Mouse (Mus musculus) hindbrain, embryonic 16.5 days (tissue): ENCODE data around the gene Pdzd2. TPM values are rescaled to one million over a fixed set of nuclear protein-coding genes. Genes with fewer than 3 reads are reported as not detected.

Experiments used
- ATAC-seq: fragments of 200-750 bp; cut with Nextera tagmentation; 2 replicates; pipeline ENCODE4 v1.8.0; 2017; ENCODE audit warnings: moderate TSS enrichment, moderate library complexity
- H3K27ac ChIP-seq: fragments of 300-500 bp; sonication (generic); 2 replicates; pipeline ENCODE4 v1.5.1; 2014; ENCODE audit warnings: low read depth, mild to moderate bottlenecking, control low read depth, low read length, moderate library complexity
- H3K27me3 ChIP-seq: fragments of 300-500 bp; sonication (generic); replicated peaks from 2 replicates; pipeline ENCODE4 v1.6.1; 2014; ENCODE audit warnings: low read length; ENCODE audit not compliant: control insufficient read depth, insufficient read depth
- H3K36me3 ChIP-seq: fragments of 300-500 bp; sonication (generic); 2 replicates; pipeline ENCODE4 v1.6.1; 2014; ENCODE audit warnings: mild to moderate bottlenecking, low read length, moderate library complexity, mixed read lengths; ENCODE audit not compliant: control insufficient read depth, insufficient read depth
- H3K4me1 ChIP-seq: fragments of 300-500 bp; sonication (generic); 2 replicates; pipeline ENCODE4 v1.6.1; 2014; ENCODE audit warnings: low read depth, low read length; ENCODE audit not compliant: control insufficient read depth, insufficient read depth
- H3K4me2 ChIP-seq: fragments of 300-500 bp; sonication (generic); 2 replicates; pipeline ENCODE4 v1.6.1; 2014; ENCODE audit warnings: mild to moderate bottlenecking, low read length, control low read depth, moderate library complexity
- H3K4me3 ChIP-seq: fragments of 300-500 bp; sonication (generic); 2 replicates; pipeline ENCODE4 v1.5.1; 2014; ENCODE audit warnings: mild to moderate bottlenecking, low read length, control low read depth, moderate library complexity
- H3K9ac ChIP-seq: fragments of 300-500 bp; sonication (generic); 2 replicates; pipeline ENCODE4 v1.6.1; 2014; ENCODE audit warnings: low read depth, mild to moderate bottlenecking, control low read depth, low read length, moderate library complexity
- H3K9me3 ChIP-seq: fragments of 300-500 bp; sonication (generic); 2 replicates; pipeline ENCODE4 v1.6.1; 2014; ENCODE audit warnings: mild to moderate bottlenecking, low read length, moderate library complexity; ENCODE audit not compliant: control insufficient read depth
- WGBS: fragments of 180-500 bp; shearing (Covaris S2); extraction: QIAGEN DNeasy Blood & Tissue Kit; methylation state at CpG from one replicate; pipeline ENCODE4 v1.1.7; 2014; 5-methylcytosine and 5-hydroxymethylcytosine counted together
- polyA plus RNA-seq: library from polyadenylated mRNA; unstranded; fragments of >200 nt; fragmentation: Nextera tagmentation; extraction: Ambion mirVana; gene quantifications from 2 replicates; pipeline ENCODE4 v1.2.1, GENCODE M21; 2015

Gene Pdzd2
- polyA plus RNA-seq, 1 experiment from 2014 or later, result 19.5 TPM

GRCm38 (mm10) chr15:12716881-12717280 lies 22.8 kb downstream of the Pdzd2 start:
- H3K36me3 ChIP-seq, result no peaks in the 10 kb centered on the region
- no peak for ATAC-seq
- no peak overlapping the region for H3K27ac ChIP-seq
- WGBS, result 86% methylated on average over 8 of the region's 8 CpGs
- no peaks in the 10 kb centered on the region for H3K27me3 ChIP-seq
- H3K4me2 ChIP-seq, result no peak overlapping the region
- no peak overlapping the region for H3K4me3 ChIP-seq
- H3K9me3 ChIP-seq, result no peaks in the 10 kb centered on the region
- no peak overlapping the region for H3K9ac ChIP-seq
- H3K4me1 ChIP-seq, result no peaks in the 10 kb centered on the region

DNA sequence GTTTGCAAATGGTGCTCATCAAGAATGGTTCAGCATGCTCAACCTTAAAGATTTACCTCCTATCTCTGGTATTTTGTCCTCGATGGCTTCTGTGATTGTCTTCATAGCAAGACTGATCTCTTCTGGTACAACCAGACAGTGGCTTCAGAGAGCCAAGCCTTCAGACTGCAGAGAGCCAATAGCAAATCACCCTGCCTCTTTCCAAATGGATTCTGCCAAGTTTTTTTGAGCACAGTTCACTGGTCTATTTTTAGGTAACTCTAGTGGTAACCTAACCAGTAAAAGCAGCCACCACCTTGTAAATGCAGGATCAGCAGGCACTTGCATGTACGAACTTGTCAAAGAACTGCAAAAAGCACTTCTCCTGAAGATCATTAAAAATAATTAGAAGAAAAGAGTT lies 25.4 kb downstream of the Pdzd2 start:
- 89% methylated on average over 2 of the region's 2 CpGs for WGBS
- no peak for ATAC-seq
- 0 out of 2 replicates have a peak, but pooled peaks cover 2% of the 10 kb centered on the region for H3K9me3 ChIP-seq
- H3K27ac ChIP-seq, result no peak overlapping the region
- no peak overlapping the region for H3K9ac ChIP-seq
- H3K36me3 ChIP-seq, result no peaks in the 10 kb centered on the region
- no peaks in the 10 kb centered on the region for H3K4me1 ChIP-seq
- no peaks in the 10 kb centered on the region for H3K27me3 ChIP-seq
- no peak overlapping the region for H3K4me3 ChIP-seq
- H3K4me2 ChIP-seq, result no peak overlapping the region

DNA sequence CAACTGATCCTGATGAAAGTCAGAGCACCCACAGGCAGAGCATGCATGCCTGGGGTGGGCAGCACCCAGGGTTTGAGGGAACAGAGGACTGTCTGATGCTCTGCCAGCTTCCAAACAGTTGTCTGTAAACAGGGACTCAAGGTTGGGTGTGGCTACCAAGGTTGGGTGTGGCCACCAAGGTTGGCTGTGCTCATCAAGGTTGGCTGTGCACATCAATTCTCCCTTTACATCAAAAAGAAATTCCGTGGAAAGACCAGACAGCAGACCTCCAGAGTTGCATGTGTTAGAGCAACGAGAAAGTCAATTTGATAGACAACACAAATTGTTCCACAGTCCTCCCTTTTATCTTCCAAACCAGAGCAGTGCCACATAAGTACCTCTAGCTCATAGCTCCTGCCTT lies 26.5 kb downstream of the Pdzd2 start:
- WGBS, result 81% methylated on average over 2 of the region's 2 CpGs
- H3K4me1 ChIP-seq, result no peaks in the 10 kb centered on the region
- 0 out of 2 replicates have a peak, but pooled peaks cover 2% of the 10 kb centered on the region for H3K9me3 ChIP-seq
- H3K27me3 ChIP-seq, result no peaks in the 10 kb centered on the region
- no peaks in the 10 kb centered on the region for H3K36me3 ChIP-seq
- H3K4me2 ChIP-seq, result no peak overlapping the region
- no peak overlapping the region for H3K4me3 ChIP-seq
- no peak overlapping the region for H3K9ac ChIP-seq
- H3K27ac ChIP-seq, result 0 out of 2 replicates have a peak overlapping the region, but pooled peaks have one; percentile 14
- ATAC-seq, result no peak

- H3K27me3 ChIP-seq, result no peaks in the 10 kb centered on the region
- H3K4me2 ChIP-seq, result no peak overlapping the region
- no peak overlapping the region for H3K27ac ChIP-seq
- no peak for ATAC-seq
- H3K9me3 ChIP-seq, result 0 out of 2 replicates have a peak, but pooled peaks cover 2% of the 10 kb centered on the region
- no peak overlapping the region for H3K9ac ChIP-seq
- no peak overlapping the region for H3K4me3 ChIP-seq
- 90% methylated on average over 3 of the region's 3 CpGs for WGBS
- H3K36me3 ChIP-seq, result no peaks in the 10 kb centered on the region
- H3K4me1 ChIP-seq, result no peaks in the 10 kb centered on the region
Measured at GRCm38 (mm10) chr15:12710036-12710435, 29.7 kb downstream of the Pdzd2 start.

DNA sequence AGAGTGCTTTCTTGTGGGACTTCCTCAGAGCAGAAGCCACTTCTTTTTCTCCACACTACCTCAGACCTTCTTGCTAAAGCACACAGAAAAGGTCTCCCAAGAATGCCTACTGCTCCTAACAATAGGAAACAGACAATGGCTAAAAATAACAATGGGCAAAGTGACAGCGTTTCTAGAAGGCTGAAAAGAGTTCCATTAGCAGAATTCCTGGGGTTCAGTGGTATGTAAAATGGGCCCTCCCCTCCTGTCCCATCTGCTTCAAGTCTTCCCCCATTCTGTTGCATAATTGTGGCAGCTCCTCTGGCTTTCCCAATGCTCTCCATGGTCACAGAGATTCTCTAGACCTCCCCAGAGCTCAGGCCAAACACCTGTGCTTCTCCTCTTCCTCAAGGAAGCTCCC lies 31.4 kb downstream of the Pdzd2 start:
- ATAC-seq, result no peak
- no peaks in the 10 kb centered on the region for H3K27me3 ChIP-seq
- no peak overlapping the region for H3K4me3 ChIP-seq
- no peak overlapping the region for H3K9ac ChIP-seq
- no peak overlapping the region for H3K27ac ChIP-seq
- no peaks in the 10 kb centered on the region for H3K36me3 ChIP-seq
- WGBS, result 11% methylated on average over 1 of the region's 1 CpGs
- 0 out of 2 replicates have a peak, but pooled peaks cover 2% of the 10 kb centered on the region for H3K9me3 ChIP-seq
- no peaks in the 10 kb centered on the region for H3K4me1 ChIP-seq
- no peak overlapping the region for H3K4me2 ChIP-seq

DNA sequence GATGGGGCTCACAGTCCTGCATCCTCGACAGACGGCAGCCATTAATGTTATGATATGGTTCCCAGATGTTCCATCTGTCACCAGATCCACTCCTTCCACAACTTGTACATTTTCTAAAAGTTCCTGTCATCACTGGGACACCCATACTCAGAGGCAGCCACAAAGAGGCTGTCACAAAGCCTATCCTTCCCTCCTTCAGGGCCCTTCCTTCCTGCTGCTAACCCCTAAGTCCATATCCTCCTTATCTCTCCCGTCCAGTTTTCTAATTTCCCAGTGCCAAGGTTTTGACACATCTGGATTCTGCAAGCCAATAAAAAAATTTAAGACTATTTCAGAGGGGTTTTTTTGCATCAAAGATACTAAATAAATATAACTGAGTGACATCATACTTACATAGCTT lies 32.8 kb downstream of the Pdzd2 start:
- 86% methylated on average over 3 of the region's 3 CpGs for WGBS
- ATAC-seq, result no peak

GRCm38 (mm10) chr15:12700367-12700766 lies 39.4 kb downstream of the Pdzd2 start:
- Histone ChIP-seq H3K27ac (no peak overlapping the region), H3K36me3 (no peaks in the 10 kb centered on the region)
- WGBS, result 45% methylated on average over 9 of the region's 9 CpGs

More for the DNA sequence above, 32.8 kb downstream of the Pdzd2 start:
- Histone ChIP-seq H3K4me3 (no peak overlapping the region), H3K27me3 (no peaks in the 10 kb centered on the region), H3K4me2 (no peak overlapping the region), H3K27ac (no peak overlapping the region), H3K9me3 (0 out of 2 replicates have a peak, but pooled peaks cover 2% of the 10 kb centered on the region), H3K4me1 (no peaks in the 10 kb centered on the region), H3K36me3 (no peaks in the 10 kb centered on the region), H3K9ac (no peak overlapping the region)

DNA sequence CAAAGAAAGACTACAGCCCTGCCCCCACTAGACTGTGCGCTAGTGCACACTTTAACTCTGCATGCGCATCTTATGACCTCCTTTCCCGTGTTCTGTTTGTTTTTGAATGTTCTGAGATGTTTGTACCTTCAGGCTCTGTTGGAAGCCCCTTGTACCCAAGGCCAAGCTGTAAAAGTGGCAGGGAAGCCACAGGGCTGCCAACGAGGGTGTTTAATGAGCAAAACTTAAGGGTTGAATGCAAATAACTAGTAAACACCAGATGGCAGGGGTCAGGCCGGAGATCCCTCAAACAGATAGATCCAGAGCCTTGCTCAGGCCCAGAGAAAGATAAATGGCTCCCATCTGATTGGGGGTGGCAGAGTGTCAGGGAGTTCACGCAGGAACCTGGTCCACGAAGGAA lies 42.0 kb downstream of the Pdzd2 start:
- Histone ChIP-seq H3K9me3 (no peaks in the 10 kb centered on the region), H3K4me2 (no peak overlapping the region), H3K27me3 (no peaks in the 10 kb centered on the region), H3K36me3 (no peaks in the 10 kb centered on the region), H3K4me1 (no peaks in the 10 kb centered on the region), H3K9ac (no peak overlapping the region), H3K27ac (no peak overlapping the region), H3K4me3 (no peak overlapping the region)
- WGBS, result 41% methylated on average over 7 of the region's 7 CpGs
- ATAC-seq, result no peak; the same call in 1 of the 2 replicates

More at GRCm38 (mm10) chr15:12700367-12700766, 39.4 kb downstream of the Pdzd2 start:
- H3K4me3 ChIP-seq, result no peak overlapping the region
- no peak overlapping the region for H3K9ac ChIP-seq
- no peaks in the 10 kb centered on the region for H3K27me3 ChIP-seq
- peak; percentile 87 for ATAC-seq
- no peak overlapping the region for H3K4me2 ChIP-seq
- H3K4me1 ChIP-seq, result no peaks in the 10 kb centered on the region
- no peaks in the 10 kb centered on the region for H3K9me3 ChIP-seq

DNA sequence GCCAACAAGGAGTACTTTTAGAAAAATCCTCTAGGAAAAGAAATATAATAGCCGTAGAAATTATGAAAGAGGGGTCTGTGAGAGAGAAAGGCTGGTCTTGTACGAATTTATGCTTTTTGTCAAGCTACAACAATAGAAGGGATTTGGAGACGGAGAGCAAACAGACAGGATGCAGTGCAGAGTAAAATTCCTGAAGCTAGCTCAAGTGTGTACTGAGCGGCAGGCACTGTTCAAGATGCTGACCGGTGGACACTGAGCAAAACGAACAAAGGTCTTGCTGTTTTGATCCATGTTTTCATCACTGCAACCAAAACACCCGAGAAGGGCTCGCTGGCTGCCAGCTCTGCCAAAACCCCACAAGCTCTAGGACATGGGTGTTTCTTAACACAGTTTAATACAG lies 42.8 kb downstream of the Pdzd2 start:
- 33% methylated on average over 8 of the region's 8 CpGs for WGBS
- H3K27ac ChIP-seq, result no peak overlapping the region
- H3K9ac ChIP-seq, result no peak overlapping the region
- no peak overlapping the region for H3K4me2 ChIP-seq
- H3K9me3 ChIP-seq, result no peaks in the 10 kb centered on the region
- H3K36me3 ChIP-seq, result no peaks in the 10 kb centered on the region
- ATAC-seq, result no peak
- no peak overlapping the region for H3K4me3 ChIP-seq
- no peaks in the 10 kb centered on the region for H3K4me1 ChIP-seq
- no peaks in the 10 kb centered on the region for H3K27me3 ChIP-seq
